Mouse (Mus musculus) C2C12 (cell line): ENCODE data around the gene Lrp1. TPM values are rescaled to one million over a fixed set of nuclear protein-coding genes. Genes with fewer than 3 reads are reported as not detected.
A peak's percentile ranks its signal among the peaks of the same experiment; 100 is the strongest.

Experiments used
- H3K27me3 ChIP-seq: one replicate; pipeline ENCODE4 v1.6.1; 2011; ENCODE audit not compliant: control insufficient read depth, insufficient read depth, insufficient read length
- H3K36me3 ChIP-seq: one replicate; pipeline ENCODE4 v1.6.1; 2011; ENCODE audit not compliant: control insufficient read depth, insufficient read depth
- H3K4me3 ChIP-seq: one replicate; pipeline ENCODE4 v1.5.1; 2011; ENCODE audit warnings: mild to moderate bottlenecking, control low read depth; ENCODE audit not compliant: poor library complexity, insufficient read depth, severe bottlenecking
- H3K79me2 ChIP-seq: one replicate; pipeline ENCODE4 v1.6.1; 2011; ENCODE audit not compliant: control insufficient read depth, insufficient read depth
- H3K79me3 ChIP-seq: one replicate; pipeline ENCODE4 v1.6.1; 2011; ENCODE audit warnings: low read depth, control low read depth
- H3ac ChIP-seq: one replicate; pipeline ENCODE3; 2011; ENCODE audit warnings: low read depth; ENCODE audit not compliant: control insufficient read depth, insufficient read length
- CEBPB ChIP-seq: IDR thresholded peaks from one replicate; pipeline ENCODE4 v1.6.1; 2011; ENCODE audit warnings: low read depth, mild to moderate bottlenecking, control low read depth, moderate library complexity
- CTCF ChIP-seq: IDR thresholded peaks from one replicate; pipeline ENCODE4 v1.5.1; 2011; ENCODE audit not compliant: control insufficient read depth, insufficient read depth, insufficient read length
- FOSL1 ChIP-seq: IDR thresholded peaks from one replicate; pipeline ENCODE4 v1.8.0; 2011; ENCODE audit warnings: mild to moderate bottlenecking, low read length; ENCODE audit not compliant: poor library complexity, insufficient read depth, severe bottlenecking
- MAX ChIP-seq: IDR thresholded peaks from one replicate; pipeline ENCODE4 v1.6.1; 2011; ENCODE audit warnings: mild to moderate bottlenecking, control low read depth
- MYOD1 ChIP-seq: IDR thresholded peaks from one replicate; pipeline ENCODE4 v1.6.1; 2011; ENCODE audit warnings: low read depth; ENCODE audit not compliant: control insufficient read depth, insufficient read length
- MYOG ChIP-seq: IDR thresholded peaks from one replicate; pipeline ENCODE4 v1.6.1; 2011; ENCODE audit not compliant: control insufficient read depth, insufficient read length; ENCODE audit errors: extremely low read depth
- USF1 ChIP-seq: IDR thresholded peaks from one replicate; pipeline ENCODE4 v1.6.1; 2011; ENCODE audit warnings: low read depth, mild to moderate bottlenecking, control low read depth, moderate library complexity
- polyA plus RNA-seq: library from polyadenylated mRNA; unstranded; fragments of >200 nt; fragmentation: generic; extraction: Trizol; gene quantifications from one replicate; pipeline ENCODE4 v1.2.1, GENCODE M21; 2012; ENCODE audit warnings: missing spikeins

The Lrp1 gene
- polyA plus RNA-seq, 1 experiment = 190 TPM

GRCm38 (mm10) chr10:127524646-127525255 is 96.2 kb downstream of the Lrp1 start:
- H3K4me3 ChIP-seq = no peak overlapping the region
- H3K79me3 ChIP-seq = peaks cover 23% of the 10 kb centered on the region
- no peak overlapping the region for H3ac ChIP-seq
- H3K79me2 ChIP-seq = peaks cover 25% of the 10 kb centered on the region
- H3K36me3 ChIP-seq = peaks cover 11% of the 10 kb centered on the region
- TF ChIP-seq USF1 (no peak), MYOD1 (no peak), FOSL1 (no peak), MYOG (no peak), MAX (no peak), CEBPB (no peak), CTCF (no peak)
- peaks cover 34% of the 10 kb centered on the region for H3K27me3 ChIP-seq

- peaks cover 35% of the 10 kb centered on the region for H3K36me3 ChIP-seq
- H3K27me3 ChIP-seq = peaks cover 19% of the 10 kb centered on the region
- peaks cover 32% of the 10 kb centered on the region for H3K79me2 ChIP-seq
- peak within 1 kb of the TSS; percentile 68 for H3ac ChIP-seq
- H3K4me3 ChIP-seq = peak within 1 kb of the TSS; percentile 95
- TF ChIP-seq MAX (peak; percentile 81), USF1 (peak; percentile 8), FOSL1 (no peak)
- H3K79me3 ChIP-seq = peaks cover 23% of the 10 kb centered on the region
These were observed 98.8 kb downstream of the Lrp1 start, which contains the start of gene Shmt2 for GRCm38 (mm10) chr10:127522088-127522581. Shmt2 (minus strand) TSS chr10:127522444.

- H3K27me3 ChIP-seq = peaks cover 19% of the 10 kb centered on the region
- H3ac ChIP-seq = peak overlapping the region; percentile 68
- H3K4me3 ChIP-seq = peak overlapping the region; percentile 95
- H3K79me3 ChIP-seq = peaks cover 23% of the 10 kb centered on the region
- peaks cover 39% of the 10 kb centered on the region for H3K36me3 ChIP-seq
- TF ChIP-seq CEBPB (peak; percentile 87), USF1 (no peak), MYOG (no peak)
- peaks cover 32% of the 10 kb centered on the region for H3K79me2 ChIP-seq
These were observed 99.3 kb downstream of the Lrp1 start for GRCm38 (mm10) chr10:127521611-127522080.

- peaks cover 12% of the 10 kb centered on the region for H3K27me3 ChIP-seq
- H3K4me3 ChIP-seq = peak overlapping the region; percentile 95
- peaks cover 39% of the 10 kb centered on the region for H3K36me3 ChIP-seq
- peaks cover 23% of the 10 kb centered on the region for H3K79me3 ChIP-seq
- peak overlapping the region; percentile 68 for H3ac ChIP-seq
- H3K79me2 ChIP-seq = peaks cover 32% of the 10 kb centered on the region
- TF ChIP-seq MYOG (no peak), USF1 (no peak), CTCF (no peak), CEBPB (no peak), MYOD1 (no peak), FOSL1 (no peak), MAX (no peak)
These were observed 100.1 kb downstream of the Lrp1 start for GRCm38 (mm10) chr10:127520714-127521357.

- Histone ChIP-seq H3K4me3 (no peak overlapping the region), H3K79me3 (peaks cover 23% of the 10 kb centered on the region), H3K27me3 (peaks cover 5% of the 10 kb centered on the region)
These were observed 100.8 kb downstream of the Lrp1 start for GRCm38 (mm10) chr10:127519903-127520713.

More at GRCm38 (mm10) chr10:127519903-127520713, 100.8 kb downstream of the Lrp1 start:
- Histone ChIP-seq H3K36me3 (peaks cover 39% of the 10 kb centered on the region), H3ac (no peak overlapping the region), H3K79me2 (peaks cover 32% of the 10 kb centered on the region)
- TF ChIP-seq CEBPB (no peak), MAX (no peak), MYOG (no peak), CTCF (no peak), FOSL1 (no peak), USF1 (no peak), MYOD1 (no peak)
